Mouse (Mus musculus): Measurements from ENCODE around the gene Bpifa6.

DNA sequence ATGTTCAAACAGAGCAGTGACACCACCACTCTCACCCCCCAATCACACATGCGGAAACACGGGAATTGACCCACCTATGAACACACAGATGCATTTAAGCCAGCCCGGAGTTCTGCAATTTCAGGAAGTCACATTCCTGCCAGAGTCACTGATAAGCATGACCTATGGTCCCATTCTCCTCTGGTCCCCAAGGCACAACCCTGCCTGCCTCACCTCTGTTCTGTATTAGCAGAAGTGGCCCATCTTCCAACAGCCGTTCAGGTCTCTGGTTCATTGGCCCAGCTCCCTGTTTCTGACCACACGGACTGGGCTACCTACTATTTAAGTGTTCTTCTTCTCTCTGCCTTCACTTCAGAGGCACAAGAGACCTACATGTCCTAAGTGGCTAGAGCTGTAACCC is at the start of gene Bpifa6:
- TF ChIP-seq CTCF (IDR thresholded peaks at IDR 0.05; ENCODE audit: extremely low read depth, insufficient read depth, low read length) (no peak), POLR2A (IDR thresholded peaks at IDR 0.05; ENCODE audit: extremely low read depth, insufficient read depth, low read length) (no peak)
